In genomic region chr6:8352533-8353168, GRCm38 (mm10) we compare ENCODE assay signal across 9 mouse cellular contexts.
DNase-seq lines count a peak whose midpoint lies in the region; ATAC-seq lines count a peak whose summit lies in the region.
"Had no signal": no experiment of that assay in that cellular context is flagged by ENCODE, and none has a peak within 500 bp of the region (broad histone marks: within the 10 kb centered on the region; RNA-seq: fewer than 3 reads in every experiment).

No protein-coding gene starts in this region.

- no peak overlapping the region for H3K4me3 ChIP-seq in neural tube, embryonic 11.5 days (ENCODE audit: low read depth, low read length)
- H3K4me3 ChIP-seq in embryonic facial prominence, embryonic 15.5 days (replicated peaks): no peak overlapping the region
- no peak overlapping the region for H3K4me3 ChIP-seq in hindbrain, embryonic 15.5 days
- H3K4me3 ChIP-seq in neural tube, embryonic 13.5 days: peak overlapping the region; percentile 2; the same call in 1 of the 2 replicates
- H3K4me3 ChIP-seq: liver, embryonic 15.5 days had no signal

- H3K9ac ChIP-seq in neural tube, embryonic 11.5 days (ENCODE audit: low read length): no peak overlapping the region
- H3K9ac ChIP-seq in embryonic facial prominence, embryonic 15.5 days: no peak overlapping the region
- H3K9ac ChIP-seq in hindbrain, embryonic 15.5 days: no peak overlapping the region
- H3K9ac ChIP-seq in neural tube, embryonic 13.5 days: peak overlapping the region; percentile 47
- H3K9ac ChIP-seq: liver, embryonic 15.5 days had no signal

- peak overlapping the region; percentile 65; the same call in 1 of the 2 replicates for H3K27ac ChIP-seq in neural tube, embryonic 11.5 days (ENCODE audit: low read depth, low read length)
- H3K27ac ChIP-seq in embryonic facial prominence, embryonic 15.5 days (replicated peaks): no peak overlapping the region; the same call in 1 of the 2 replicates
- 0 out of 2 replicates have a peak overlapping the region, but pooled peaks have one; percentile 25 for H3K27ac ChIP-seq in hindbrain, embryonic 15.5 days (replicated peaks)
- H3K27ac ChIP-seq in neural tube, embryonic 13.5 days (replicated peaks): peak overlapping the region; percentile 75
- H3K27ac ChIP-seq: liver, embryonic 15.5 days had no signal

- no peaks in the 10 kb centered on the region for H3K9me3 ChIP-seq in neural tube, embryonic 11.5 days (ENCODE audit: control insufficient read depth, low read length)
- H3K9me3 ChIP-seq in embryonic facial prominence, embryonic 15.5 days (replicated peaks): no peaks in the 10 kb centered on the region
- no peaks in the 10 kb centered on the region for H3K9me3 ChIP-seq in hindbrain, embryonic 15.5 days
- no peaks in the 10 kb centered on the region for H3K9me3 ChIP-seq in neural tube, embryonic 13.5 days
- H3K9me3 ChIP-seq: liver, embryonic 15.5 days had no signal

- no peaks in the 10 kb centered on the region for H3K36me3 ChIP-seq in neural tube, embryonic 11.5 days (ENCODE audit: control insufficient read depth, insufficient read depth, low read length)
- no peaks in the 10 kb centered on the region for H3K36me3 ChIP-seq in embryonic facial prominence, embryonic 15.5 days
- no peaks in the 10 kb centered on the region for H3K36me3 ChIP-seq in hindbrain, embryonic 15.5 days
- no peaks in the 10 kb centered on the region for H3K36me3 ChIP-seq in neural tube, embryonic 13.5 days
- H3K36me3 ChIP-seq: liver, embryonic 15.5 days had no signal

- H3K27me3 ChIP-seq in neural tube, embryonic 11.5 days (ENCODE audit: control insufficient read depth, insufficient read depth, low read length): no peaks in the 10 kb centered on the region
- no peaks in the 10 kb centered on the region for H3K27me3 ChIP-seq in embryonic facial prominence, embryonic 15.5 days
- H3K27me3 ChIP-seq in hindbrain, embryonic 15.5 days: no peaks in the 10 kb centered on the region
- no peaks in the 10 kb centered on the region for H3K27me3 ChIP-seq in neural tube, embryonic 13.5 days
- H3K27me3 ChIP-seq: liver, embryonic 15.5 days had no signal

- H3K4me2 ChIP-seq in neural tube, embryonic 11.5 days (ENCODE audit: low read depth): 0 out of 2 replicates have a peak overlapping the region, but pooled peaks have one; percentile 2
- H3K4me2 ChIP-seq in embryonic facial prominence, embryonic 15.5 days (replicated peaks): peak overlapping the region; percentile 5
- peak overlapping the region; percentile 31 for H3K4me2 ChIP-seq in hindbrain, embryonic 15.5 days
- H3K4me2 ChIP-seq in neural tube, embryonic 13.5 days: peak overlapping the region; percentile 47
- H3K4me2 ChIP-seq: liver, embryonic 15.5 days had no signal

- WGBS in neural tube, embryonic 11.5 days: 26% methylated on average over 12 of the region's 12 CpGs
- WGBS in embryonic facial prominence, embryonic 15.5 days: 14% methylated on average over 12 of the region's 12 CpGs
- 19% methylated on average over 12 of the region's 12 CpGs for WGBS in hindbrain, embryonic 15.5 days
- 10% methylated on average over 12 of the region's 12 CpGs for WGBS in neural tube, embryonic 13.5 days

- peak; percentile 59 for DNase-seq in neural tube, embryonic 11.5 days (ENCODE audit: low spot score)
- no peak for DNase-seq in neural tube, embryonic 10.5 days (ENCODE audit: extremely low spot score, low spot score)
- no peak for DNase-seq in right cerebral cortex, postnatal 36 days (ENCODE audit: low spot score in 2 of 2)
- no peak for DNase-seq in adrenal gland, adult (ENCODE audit: inconsistent age in 2 of 2, low spot score in 1 of 2)
- DNase-seq: kidney, postnatal 25 days had no signal

- H3K4me1 ChIP-seq in neural tube, embryonic 11.5 days (ENCODE audit: control insufficient read depth, insufficient read depth, low read length): peaks cover 10% of the 10 kb centered on the region
- H3K4me1 ChIP-seq in embryonic facial prominence, embryonic 15.5 days: peaks cover 20% of the 10 kb centered on the region
- peaks cover 20% of the 10 kb centered on the region for H3K4me1 ChIP-seq in hindbrain, embryonic 15.5 days (replicated peaks)
- H3K4me1 ChIP-seq in neural tube, embryonic 13.5 days (replicated peaks): peaks cover 37% of the 10 kb centered on the region

- ATAC-seq in neural tube, embryonic 11.5 days (ENCODE audit: insufficient read depth, low FRiP score, low TSS enrichment): peak; percentile 85
- ATAC-seq in embryonic facial prominence, embryonic 15.5 days (ENCODE audit: insufficient number of reproducible peaks, low FRiP score, low TSS enrichment, low read depth): no peak; the same call in 1 of the 2 replicates
- ATAC-seq in hindbrain, embryonic 15.5 days (ENCODE audit: low FRiP score, low read depth): peak; percentile 65
- peak; percentile 85 for ATAC-seq in neural tube, embryonic 13.5 days (ENCODE audit: low read depth)
